Mouse (Mus musculus) midbrain, embryonic 15.5 days (tissue): ENCODE results near the gene Tmem39a. TPM values are rescaled to one million over a fixed set of nuclear protein-coding genes. Genes with fewer than 3 reads are reported as not detected.

ENCODE experiments used
- ATAC-seq: fragments of 200-750 bp; cut with Nextera tagmentation; replicated peaks from 2 replicates; pipeline ENCODE4 v1.8.0; 2017; ENCODE audit warnings: moderate TSS enrichment
- H3K27ac ChIP-seq: fragments of 300-500 bp; sonication (generic); 2 replicates; pipeline ENCODE4 v1.5.1; 2015; ENCODE audit warnings: mild to moderate bottlenecking, inconsistent platforms
- H3K27me3 ChIP-seq: fragments of 300-500 bp; sonication (generic); replicated peaks from 2 replicates; pipeline ENCODE4 v1.6.1; 2015; ENCODE audit warnings: inconsistent platforms
- H3K36me3 ChIP-seq: fragments of 300-500 bp; sonication (generic); replicated peaks from 2 replicates; pipeline ENCODE4 v1.6.1; 2015; ENCODE audit warnings: inconsistent platforms
- H3K4me1 ChIP-seq: fragments of 300-500 bp; sonication (generic); 2 replicates; pipeline ENCODE4 v1.6.1; 2015; ENCODE audit warnings: inconsistent platforms
- H3K4me2 ChIP-seq: fragments of 300-500 bp; sonication (generic); 2 replicates; pipeline ENCODE4 v1.6.1; 2015; ENCODE audit warnings: inconsistent platforms, mild to moderate bottlenecking, moderate library complexity
- H3K4me3 ChIP-seq: fragments of 300-500 bp; sonication (generic); 2 replicates; pipeline ENCODE4 v1.5.1; 2015; ENCODE audit warnings: mild to moderate bottlenecking, inconsistent platforms
- H3K9ac ChIP-seq: fragments of 300-500 bp; sonication (generic); 2 replicates; pipeline ENCODE4 v1.6.1; 2015; ENCODE audit warnings: mild to moderate bottlenecking, inconsistent platforms
- H3K9me3 ChIP-seq: fragments of 300-500 bp; sonication (generic); 2 replicates; pipeline ENCODE4 v1.6.1; 2016; ENCODE audit warnings: inconsistent platforms
- whole genome bisulfite sequencing: fragments of 180-500 bp; shearing (Covaris S2); methylation state at CpG from one replicate; pipeline ENCODE4 v1.1.7; 2015; ENCODE audit warnings: mixed read lengths; 5-methylcytosine and 5-hydroxymethylcytosine counted together
- polyA plus RNA-seq: library from polyadenylated mRNA; unstranded; fragments of >200 nt; fragmentation: Nextera tagmentation; extraction: Ambion mirVana; gene quantifications from 2 replicates; pipeline ENCODE4 v1.2.1, GENCODE M21; 2015

Tmem39a gene
- polyA plus RNA-seq, 1 experiment from 2014 or later, result 35.4 TPM

DNA sequence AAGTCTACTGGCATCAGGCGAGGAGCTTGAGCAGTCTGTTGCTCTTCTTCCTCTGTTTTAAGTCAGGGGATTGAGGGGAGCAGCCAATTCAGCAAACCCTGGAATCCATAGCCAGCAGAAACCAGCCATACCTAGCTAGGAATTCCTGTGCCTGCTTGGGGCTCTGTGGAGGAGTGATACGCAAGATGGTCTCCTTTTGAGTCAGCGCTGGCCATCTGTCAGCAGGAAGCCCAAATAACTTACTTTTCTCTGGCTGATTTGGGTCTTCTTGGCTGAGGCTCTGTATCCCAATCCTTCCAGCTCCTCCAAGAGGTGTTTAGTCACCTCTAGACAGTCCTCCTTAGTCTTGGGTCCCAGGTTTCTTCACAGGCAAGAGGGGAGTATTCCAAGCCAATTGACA is 2.5 kb upstream of the Tmem39a start:
- peaks cover 32% of the 10 kb centered on the region for H3K27me3 ChIP-seq
- 80% methylated on average over 3 of the region's 3 CpGs for WGBS
- no peaks in the 10 kb centered on the region for H3K36me3 ChIP-seq

DNA sequence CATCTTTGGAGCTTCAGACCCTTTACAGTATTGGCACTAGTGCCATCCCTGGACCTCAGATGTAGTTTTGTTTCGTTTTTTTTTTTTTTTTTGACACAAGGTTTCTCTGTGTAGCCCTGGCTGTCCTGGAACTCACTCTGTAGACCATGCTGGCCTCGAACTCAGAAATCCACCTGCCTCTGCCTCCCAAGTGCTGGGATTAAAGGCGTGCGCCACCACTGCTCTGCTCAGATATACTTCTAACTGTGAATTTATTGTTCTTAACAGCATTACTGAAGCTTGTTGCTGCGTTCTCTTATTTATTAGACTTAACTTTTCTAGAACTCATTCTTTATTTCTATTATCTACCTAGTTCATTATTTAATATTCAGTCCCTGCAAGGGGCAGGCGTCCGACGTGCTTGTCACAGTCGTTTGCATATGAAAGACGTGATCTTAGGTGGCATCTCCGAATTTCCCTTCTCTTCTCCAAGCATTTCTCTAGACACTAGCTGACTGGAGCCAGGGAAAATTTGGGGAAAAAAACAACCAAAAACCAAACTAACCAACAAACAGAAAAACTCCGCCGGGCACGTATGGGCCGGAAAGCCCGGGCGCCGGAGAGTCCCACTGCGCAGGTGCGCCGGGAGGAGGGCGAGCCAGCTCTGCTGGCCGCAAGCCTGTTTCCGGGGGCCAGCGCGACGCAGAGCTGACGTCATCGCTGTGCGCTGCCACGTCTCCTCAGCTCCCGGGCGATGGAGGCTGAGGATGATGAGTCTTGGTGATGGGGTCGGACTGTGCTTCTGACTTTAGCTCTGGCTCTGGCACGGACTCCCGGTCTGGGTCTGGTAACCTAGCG is 3.9 kb downstream of the Tmem39a start:
- Histone ChIP-seq H3K9me3 (no peaks in the 10 kb centered on the region), H3K4me1 (peaks cover 21% of the 10 kb centered on the region), H3K4me3 (peak overlapping the region; percentile 98), H3K36me3 (peaks cover 6% of the 10 kb centered on the region; the same call in 1 of the 2 replicates), H3K9ac (peak overlapping the region; percentile 73), H3K4me2 (peak overlapping the region; percentile 79), H3K27ac (peak overlapping the region; percentile 81), H3K27me3 (peaks cover 11% of the 10 kb centered on the region)
- 7% methylated on average over 37 of the region's 37 CpGs for WGBS
- peak; percentile 98 for ATAC-seq

More for the DNA sequence above, 2.5 kb upstream of the Tmem39a start:
- Histone ChIP-seq H3K4me1 (no peaks in the 10 kb centered on the region), H3K4me3 (no peak overlapping the region), H3K27ac (no peak overlapping the region), H3K4me2 (no peak overlapping the region), H3K9me3 (no peaks in the 10 kb centered on the region), H3K9ac (no peak overlapping the region)
- no peak for ATAC-seq

DNA sequence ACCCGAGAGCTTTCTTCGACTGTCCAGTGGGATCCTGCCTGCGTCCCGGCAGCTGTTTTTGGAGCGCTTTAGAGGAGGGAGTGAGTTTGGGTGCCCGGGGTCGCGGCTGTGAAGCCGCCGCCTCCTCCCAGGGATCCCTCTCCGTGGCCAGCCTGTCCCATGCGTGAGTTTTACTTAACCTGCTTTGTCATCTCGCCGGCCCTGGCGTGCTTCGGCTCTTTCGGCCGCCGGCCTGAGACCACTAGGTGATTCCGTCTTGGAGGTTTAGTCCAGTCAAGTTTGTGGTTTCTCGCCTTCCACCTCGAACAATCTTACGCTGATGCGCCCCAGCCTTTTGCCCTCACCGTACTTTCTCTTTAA is 4.5 kb downstream of the Tmem39a start:
- H3K4me1 ChIP-seq, result peaks cover 21% of the 10 kb centered on the region
- H3K27me3 ChIP-seq, result peaks cover 11% of the 10 kb centered on the region
- peak overlapping the region; percentile 98 for H3K4me3 ChIP-seq
- no peak; the same call in 1 of the 2 replicates for ATAC-seq
- peak overlapping the region; percentile 81 for H3K27ac ChIP-seq
- no peaks in the 10 kb centered on the region for H3K9me3 ChIP-seq
- H3K36me3 ChIP-seq, result peaks cover 6% of the 10 kb centered on the region; the same call in 1 of the 2 replicates
- under 1% methylated on average over 25 of the region's 25 CpGs for WGBS
- H3K4me2 ChIP-seq, result peak overlapping the region; percentile 79
- peak overlapping the region; percentile 73 for H3K9ac ChIP-seq

- Histone ChIP-seq H3K27me3 (peaks cover 11% of the 10 kb centered on the region), H3K9ac (peak overlapping the region; percentile 73), H3K4me2 (peak overlapping the region; percentile 79), H3K27ac (no peak overlapping the region), H3K9me3 (no peaks in the 10 kb centered on the region), H3K4me3 (peak overlapping the region; percentile 98), H3K36me3 (peaks cover 6% of the 10 kb centered on the region; the same call in 1 of the 2 replicates), H3K4me1 (peaks cover 21% of the 10 kb centered on the region)
- ATAC-seq, result no peak
- 41% methylated on average over 10 of the region's 10 CpGs for WGBS
These were observed 5.0 kb downstream of the Tmem39a start for GRCm38 (mm10) chr16:38563516-38563915.

DNA sequence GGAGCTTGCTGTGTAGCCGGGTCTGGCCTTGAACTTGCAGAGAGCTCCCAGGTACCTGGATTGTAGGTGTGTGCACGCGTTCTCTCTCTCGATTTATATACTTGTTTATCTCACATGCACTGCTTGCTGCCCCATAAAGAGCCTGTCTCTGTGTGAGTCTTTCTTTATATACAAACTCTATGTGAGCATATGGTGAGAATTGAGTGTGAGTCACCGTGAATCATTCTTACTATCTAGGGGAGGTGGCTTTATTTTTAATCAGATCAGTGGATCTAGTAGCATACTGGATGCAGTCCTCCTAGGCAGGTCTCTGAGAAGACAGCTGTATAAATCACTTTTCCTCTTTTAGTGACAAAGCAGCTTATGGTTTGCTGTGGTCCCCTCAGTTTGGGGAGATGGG is 9.7 kb downstream of the Tmem39a start:
- peaks cover 20% of the 10 kb centered on the region for H3K4me1 ChIP-seq
- no peak overlapping the region for H3K4me2 ChIP-seq
- H3K4me3 ChIP-seq, result no peak overlapping the region
- H3K9me3 ChIP-seq, result no peaks in the 10 kb centered on the region
- H3K27me3 ChIP-seq, result no peaks in the 10 kb centered on the region
- ATAC-seq, result no peak
- H3K27ac ChIP-seq, result no peak overlapping the region
- WGBS, result 95% methylated on average over 5 of the region's 5 CpGs
- no peak overlapping the region for H3K9ac ChIP-seq
- H3K36me3 ChIP-seq, result peaks cover 16% of the 10 kb centered on the region

DNA sequence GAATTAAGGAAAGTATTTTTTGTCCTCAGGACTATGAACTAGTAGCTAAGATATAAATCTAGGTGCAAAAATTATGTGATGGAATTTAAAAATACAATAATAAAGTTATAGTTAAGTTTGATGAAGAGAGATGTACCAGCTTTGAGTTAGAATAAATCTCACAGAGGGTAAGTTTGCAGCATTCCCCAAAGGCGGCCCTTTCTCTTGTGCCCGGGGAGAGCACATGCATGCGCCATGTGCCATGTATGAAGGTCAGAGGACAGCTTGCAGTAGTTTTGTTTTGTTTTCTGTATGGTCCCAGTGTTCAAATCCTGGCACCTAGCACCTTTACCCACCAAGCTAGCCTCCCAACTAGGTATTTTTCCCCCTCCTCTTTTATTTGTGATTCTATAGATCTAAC is 13.0 kb downstream of the Tmem39a start:
- ATAC-seq, result no peak
- Histone ChIP-seq H3K27me3 (no peaks in the 10 kb centered on the region), H3K4me2 (no peak overlapping the region), H3K36me3 (peaks cover 19% of the 10 kb centered on the region), H3K4me1 (no peaks in the 10 kb centered on the region), H3K9me3 (no peaks in the 10 kb centered on the region), H3K9ac (no peak overlapping the region), H3K4me3 (no peak overlapping the region), H3K27ac (no peak overlapping the region)
- WGBS, result 96% methylated on average over 3 of the region's 3 CpGs

GRCm38 (mm10) chr16:38584761-38585160 is 26.3 kb downstream of the Tmem39a start:
- no peak overlapping the region for H3K4me3 ChIP-seq
- peaks cover 52% of the 10 kb centered on the region for H3K36me3 ChIP-seq
- H3K27ac ChIP-seq, result no peak overlapping the region
- H3K4me2 ChIP-seq, result no peak overlapping the region
- no peak for ATAC-seq
- 94% methylated on average over 7 of the region's 7 CpGs for WGBS
- no peaks in the 10 kb centered on the region for H3K27me3 ChIP-seq
- no peak overlapping the region for H3K9ac ChIP-seq
- no peaks in the 10 kb centered on the region for H3K9me3 ChIP-seq
- no peaks in the 10 kb centered on the region for H3K4me1 ChIP-seq

DNA sequence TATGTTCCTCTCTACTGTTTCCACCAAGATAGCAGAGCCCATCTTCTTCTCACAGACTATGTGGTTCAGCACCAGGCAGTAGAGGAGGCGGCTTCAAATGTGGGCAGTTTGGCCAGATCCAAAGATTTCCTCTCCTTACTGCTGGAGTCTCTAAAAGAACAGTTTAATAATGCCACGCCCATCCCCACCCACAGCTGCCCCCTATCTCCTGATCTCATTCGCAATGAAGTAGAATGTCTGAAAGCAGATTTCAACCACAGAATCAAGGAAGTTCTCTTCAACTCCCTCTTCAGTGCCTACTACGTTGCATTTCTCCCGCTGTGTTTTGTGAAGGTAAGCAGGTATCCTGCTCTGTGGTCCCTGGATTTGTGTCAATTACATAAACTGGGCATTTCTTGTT is 26.7 kb downstream of the Tmem39a start:
- H3K9ac ChIP-seq, result no peak overlapping the region
- no peaks in the 10 kb centered on the region for H3K9me3 ChIP-seq
- H3K4me1 ChIP-seq, result no peaks in the 10 kb centered on the region
- H3K4me2 ChIP-seq, result no peak overlapping the region
- H3K4me3 ChIP-seq, result no peak overlapping the region
- 95% methylated on average over 5 of the region's 5 CpGs for WGBS
- no peak for ATAC-seq
- no peak overlapping the region for H3K27ac ChIP-seq
- no peaks in the 10 kb centered on the region for H3K27me3 ChIP-seq
- H3K36me3 ChIP-seq, result peaks cover 53% of the 10 kb centered on the region

GRCm38 (mm10) chr16:38587163-38587562 is 28.7 kb downstream of the Tmem39a start:
- Histone ChIP-seq H3K36me3 (peaks cover 62% of the 10 kb centered on the region), H3K27me3 (no peaks in the 10 kb centered on the region), H3K9me3 (no peaks in the 10 kb centered on the region), H3K4me1 (no peaks in the 10 kb centered on the region), H3K27ac (no peak overlapping the region), H3K9ac (no peak overlapping the region), H3K4me3 (no peak overlapping the region), H3K4me2 (no peak overlapping the region)
- ATAC-seq, result no peak
- 92% methylated on average over 5 of the region's 5 CpGs for WGBS

- Histone ChIP-seq H3K4me3 (no peak overlapping the region), H3K36me3 (peaks cover 66% of the 10 kb centered on the region), H3K27ac (no peak overlapping the region), H3K9ac (no peak overlapping the region), H3K4me1 (no peaks in the 10 kb centered on the region), H3K9me3 (no peaks in the 10 kb centered on the region), H3K4me2 (no peak overlapping the region), H3K27me3 (no peaks in the 10 kb centered on the region)
- WGBS, result 92% methylated on average over 4 of the region's 4 CpGs
- no peak for ATAC-seq
These were observed 29.1 kb downstream of the Tmem39a start for GRCm38 (mm10) chr16:38587572-38587971.

GRCm38 (mm10) chr16:38591506-38591905 is 33.0 kb downstream of the Tmem39a start:
- no peak for ATAC-seq

GRCm38 (mm10) chr16:38592026-38592678 is 33.7 kb downstream of the Tmem39a start:
- Histone ChIP-seq H3K4me1 (no peaks in the 10 kb centered on the region), H3K4me2 (no peak overlapping the region), H3K4me3 (no peak overlapping the region), H3K27ac (no peak overlapping the region), H3K36me3 (peaks cover 38% of the 10 kb centered on the region), H3K27me3 (no peaks in the 10 kb centered on the region), H3K9me3 (no peaks in the 10 kb centered on the region), H3K9ac (no peak overlapping the region)
- no peak for ATAC-seq
- 83% methylated on average over 12 of the region's 12 CpGs for WGBS

More at GRCm38 (mm10) chr16:38591506-38591905, 33.0 kb downstream of the Tmem39a start:
- Histone ChIP-seq H3K9me3 (no peaks in the 10 kb centered on the region), H3K9ac (no peak overlapping the region), H3K4me2 (no peak overlapping the region), H3K4me1 (no peaks in the 10 kb centered on the region), H3K36me3 (peaks cover 42% of the 10 kb centered on the region), H3K4me3 (no peak overlapping the region), H3K27me3 (no peaks in the 10 kb centered on the region), H3K27ac (no peak overlapping the region)
- 88% methylated on average over 3 of the region's 3 CpGs for whole genome bisulfite sequencing
